Mouse (Mus musculus) heart, adult 11 months (tissue): ENCODE results near the gene Ap4b1.
A peak's percentile ranks its signal among the peaks of the same experiment; 100 is the strongest.

Experiments
- DNase-seq: peaks from one replicate; pipeline ENCODE4 v3.0.0; 2022

The Ap4b1 gene

DNA sequence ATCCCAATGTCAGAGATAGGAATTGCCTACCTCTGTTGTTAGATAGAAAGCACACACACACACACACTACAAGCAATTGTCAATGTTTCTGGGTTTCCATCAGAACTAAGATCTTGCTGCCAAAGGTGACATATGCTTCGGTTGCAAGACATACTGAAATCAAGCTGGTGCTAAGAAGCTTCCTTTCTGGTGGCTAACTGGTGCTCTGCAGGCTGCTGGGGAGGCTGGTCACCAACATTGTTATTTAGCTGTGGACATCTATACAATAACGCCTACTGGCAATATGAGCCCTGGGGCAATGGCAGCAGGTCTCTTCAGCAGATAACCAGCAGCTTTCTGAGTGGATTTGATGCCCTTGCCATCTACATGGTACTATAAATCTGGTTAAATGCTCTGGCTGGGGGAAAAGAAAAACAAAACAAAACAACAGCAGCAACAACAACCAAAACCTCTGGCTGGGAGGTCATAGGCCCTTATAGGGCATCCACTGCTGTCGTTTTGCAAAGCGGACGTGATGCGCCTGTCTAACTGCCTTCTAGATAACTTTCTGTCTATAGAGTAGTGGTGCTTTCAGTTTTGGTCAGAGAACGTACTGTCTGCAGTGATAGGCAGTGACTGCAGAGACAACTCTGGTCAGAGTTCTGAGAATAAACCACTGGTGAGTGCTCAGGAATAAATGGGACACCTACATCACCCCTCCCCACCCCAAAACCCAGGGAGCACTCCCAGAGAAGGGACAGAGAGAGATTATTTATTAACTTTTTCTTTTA is 47.9 kb downstream of the Ap4b1 start:
- DNase-seq = peak; percentile 77

DNA sequence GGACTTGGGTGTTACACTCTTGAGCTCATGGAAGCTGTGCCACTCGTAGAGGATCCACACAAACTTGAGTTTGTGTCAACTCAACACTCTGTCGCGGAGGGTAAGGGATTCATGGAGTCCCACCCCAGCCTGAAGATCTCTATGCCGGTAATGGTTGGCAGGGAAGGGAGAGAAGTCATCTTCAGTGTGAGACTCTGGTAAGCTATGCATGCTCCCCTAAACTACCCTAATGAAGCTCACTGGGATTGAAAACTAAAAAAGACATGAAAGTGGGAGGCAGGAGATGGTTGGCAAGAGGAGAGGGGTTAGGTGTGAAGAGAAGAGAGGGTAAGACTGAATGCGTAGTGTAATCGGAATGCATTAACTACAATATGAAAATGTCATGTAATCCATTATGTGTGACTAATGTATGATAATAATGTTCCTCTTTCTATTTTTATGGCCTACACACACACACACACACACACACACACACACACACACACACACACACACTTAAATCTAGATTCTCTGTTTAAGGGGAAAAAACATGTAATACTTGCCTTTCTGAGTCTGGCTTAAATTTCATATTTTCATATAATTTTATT is 48.8 kb downstream of the Ap4b1 start:
- peak; percentile 48 for DNase-seq

DNA sequence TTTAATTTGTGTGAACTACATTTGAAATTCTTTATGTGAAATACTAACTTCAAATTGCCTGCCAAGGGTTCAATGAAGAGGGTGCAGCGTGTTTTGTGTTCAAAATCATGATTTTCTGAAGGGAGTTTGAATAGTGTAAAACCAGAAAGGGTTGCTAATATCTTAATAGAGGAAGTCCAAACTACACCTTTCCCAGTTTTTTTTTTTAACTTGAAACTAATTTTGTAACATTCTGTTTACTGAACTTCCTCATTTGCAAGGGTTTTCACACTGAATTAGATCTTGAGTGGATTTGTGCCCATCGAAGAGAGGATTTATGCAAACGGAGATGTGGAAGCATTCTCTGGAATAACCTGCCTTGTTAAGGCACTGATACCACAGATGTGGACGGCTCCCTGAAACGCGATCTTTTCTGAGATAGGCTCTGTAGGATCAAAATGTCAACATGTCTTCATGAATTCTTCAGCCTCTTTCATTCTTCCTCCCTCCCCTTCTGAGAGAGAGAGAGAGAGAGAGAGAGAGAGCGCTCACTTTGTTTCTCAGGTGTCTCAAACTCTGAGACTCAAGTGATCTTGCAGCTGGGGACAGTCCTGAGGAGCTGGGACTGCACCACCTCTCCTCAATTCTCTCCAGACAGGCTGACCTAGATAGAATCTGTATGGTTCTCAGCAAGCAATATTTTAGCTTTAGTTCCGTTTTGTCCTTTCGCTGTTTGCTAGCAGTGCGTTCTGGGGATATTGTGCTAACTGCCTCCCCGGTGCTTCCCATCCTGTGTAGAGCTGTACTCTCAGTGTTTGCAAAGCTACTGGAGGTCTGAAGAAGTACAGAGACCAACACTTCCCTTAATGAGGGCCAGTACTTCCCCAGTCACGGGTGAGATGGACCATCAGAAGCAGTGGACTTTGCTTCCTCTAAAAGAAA is 49.8 kb downstream of the Ap4b1 start, which contains the start of gene Ptpn22:
TSS of gene Ptpn22 (plus strand) at position 915 of the 921 bp plus-strand sequence.
- peak; percentile 92 for DNase-seq

DNA sequence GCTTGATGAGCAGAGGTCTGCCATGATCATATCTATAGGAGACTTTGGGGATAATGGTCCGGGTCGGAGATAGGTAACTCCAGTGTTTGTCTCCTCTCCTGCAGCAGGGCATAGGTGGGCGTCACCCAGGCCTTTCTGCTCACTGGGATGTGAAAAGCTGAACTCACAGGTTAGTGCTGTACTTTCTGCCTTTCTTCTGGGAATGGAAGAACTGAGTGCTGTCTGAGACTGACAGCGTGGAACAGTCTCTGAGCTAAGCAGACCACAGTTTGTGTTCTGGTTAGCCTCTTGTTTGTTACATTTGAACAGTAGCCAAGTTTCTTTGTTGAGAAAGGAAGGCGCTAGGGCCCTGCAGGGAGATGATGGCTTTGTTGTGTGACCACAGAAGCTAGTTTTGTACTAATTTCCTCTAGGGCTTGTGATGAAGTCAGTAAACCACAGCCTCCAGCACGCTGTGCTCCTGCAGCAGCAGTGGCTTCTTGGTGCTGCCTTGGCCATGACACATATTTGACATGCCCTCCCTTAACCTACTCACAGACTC is 50.6 kb downstream of the Ap4b1 start:
- peak; percentile 95 for DNase-seq

DNA sequence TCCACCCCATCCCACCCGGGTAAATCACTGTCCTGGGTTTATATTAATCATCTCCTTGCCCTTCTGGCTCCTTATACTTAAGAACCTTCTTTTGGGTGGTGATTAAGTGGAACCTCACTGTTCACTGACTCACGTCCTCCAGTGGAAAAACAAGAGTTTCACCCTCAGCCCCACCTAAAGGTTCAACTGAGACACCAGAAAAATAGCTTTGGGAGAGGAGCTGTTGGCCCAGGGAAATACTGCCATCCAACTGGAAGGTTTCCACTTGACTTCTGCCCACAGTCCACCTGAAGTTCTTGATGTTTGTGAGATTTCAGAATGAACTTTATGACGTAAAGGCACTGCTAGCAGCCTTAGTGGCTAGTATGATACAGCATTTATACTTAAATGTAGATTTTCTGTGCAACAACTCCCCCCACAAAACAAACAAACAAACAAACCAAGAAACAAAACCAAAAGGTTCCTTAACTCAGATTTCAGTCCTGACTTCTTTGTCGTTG is 53.5 kb downstream of the Ap4b1 start:
- peak; percentile 46 for DNase-seq

DNA sequence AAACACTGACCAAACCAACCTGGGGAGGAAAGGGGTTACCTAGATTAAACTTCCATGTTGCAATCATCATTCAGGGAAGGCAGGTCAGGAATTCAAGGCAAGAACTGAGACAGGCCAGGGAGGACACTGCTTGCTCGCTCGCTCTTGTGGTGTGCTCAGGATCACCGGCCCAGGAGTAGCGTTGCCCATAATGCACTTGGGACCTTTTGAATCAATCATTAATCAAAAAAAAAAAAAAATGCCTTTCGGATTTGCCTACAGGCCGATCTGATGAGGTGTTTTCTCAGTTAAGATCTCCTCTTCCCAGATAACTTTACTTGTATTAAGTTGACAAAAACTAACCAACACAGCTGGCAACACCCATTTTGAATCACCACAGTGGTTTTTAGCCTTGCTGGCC is 54.9 kb downstream of the Ap4b1 start:
- peak; percentile 48 for DNase-seq

DNA sequence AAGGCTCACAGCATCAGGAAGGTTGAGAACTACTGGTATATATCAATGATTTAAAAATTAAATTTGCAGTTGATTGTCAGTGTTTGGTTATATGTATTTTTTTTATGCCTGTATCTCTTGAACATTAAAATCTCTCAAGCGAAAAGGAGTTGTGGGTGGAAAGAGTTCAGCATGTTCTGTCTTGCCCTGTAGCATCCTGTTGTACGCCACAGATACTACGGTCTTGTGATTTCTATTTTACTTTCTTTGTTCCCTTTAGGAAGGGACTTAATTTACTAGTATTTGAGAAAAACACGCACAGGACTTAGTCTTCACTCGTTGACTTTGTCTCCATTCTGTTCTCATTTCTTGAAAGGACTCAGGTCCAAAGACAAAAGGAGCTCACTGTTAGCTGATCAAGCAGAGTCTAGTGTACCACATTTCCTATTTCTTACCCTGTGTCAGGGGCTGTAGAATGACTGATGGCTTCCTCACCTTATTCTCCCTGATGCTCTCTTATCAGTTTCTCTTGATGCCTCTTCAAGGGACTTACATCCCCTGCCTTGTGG is 58.2 kb downstream of the Ap4b1 start:
- DNase-seq = peak; percentile 8

DNA sequence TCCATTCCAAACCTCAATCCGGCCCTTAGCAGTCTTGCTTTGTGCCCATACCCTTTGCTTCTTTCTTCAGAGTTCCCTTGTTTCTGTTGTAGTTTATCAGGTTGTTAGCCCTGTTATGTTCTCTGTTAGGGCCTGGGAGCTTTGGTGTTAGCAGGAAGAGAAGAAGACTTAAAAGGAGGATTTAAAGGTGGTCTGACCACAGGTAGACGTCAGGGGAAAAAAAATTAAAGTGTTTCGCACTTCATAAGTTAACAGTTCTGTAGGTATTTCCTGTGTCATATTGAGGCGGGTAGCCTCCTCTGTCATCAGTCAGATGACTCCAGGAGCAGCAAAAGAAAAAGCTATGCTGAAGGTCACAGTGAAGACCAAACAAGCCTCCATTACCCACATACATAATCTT is 58.7 kb downstream of the Ap4b1 start:
- peak; percentile 21 for DNase-seq
